Mouse (Mus musculus): ENCODE data around the gene Flnb.
A peak's percentile ranks its signal among the peaks of the same experiment; 100 is the strongest.

Gene Flnb

GRCm38 (mm10) chr14:7900481-7901049 is 82.8 kb downstream of the Flnb start:
- peak; percentile 34 for DNase-seq (ENCODE audit: low spot score)

GRCm38 (mm10) chr14:7901484-7902240 is 83.9 kb downstream of the Flnb start:
- no peak for DNase-seq (ENCODE audit: low spot score)

- DNase-seq (ENCODE audit: low spot score) = no peak
Observed at GRCm38 (mm10) chr14:7907058-7907457, 89.3 kb downstream of the Flnb start.

- no peak for DNase-seq (ENCODE audit: low spot score)
Observed at GRCm38 (mm10) chr14:7909472-7909871, 91.7 kb downstream of the Flnb start.

GRCm38 (mm10) chr14:7913842-7914241 is 96.1 kb downstream of the Flnb start:
- no peak for DNase-seq (ENCODE audit: low spot score)

- no peak for DNase-seq (ENCODE audit: low spot score)
Observed at GRCm38 (mm10) chr14:7914461-7914860, 96.7 kb downstream of the Flnb start.

- DNase-seq (ENCODE audit: low spot score) = no peak
Observed at GRCm38 (mm10) chr14:7918150-7918991, 100.6 kb downstream of the Flnb start.

GRCm38 (mm10) chr14:7919309-7919708 is 101.6 kb downstream of the Flnb start:
- DNase-seq (ENCODE audit: low spot score) = no peak

- DNase-seq (ENCODE audit: low spot score) = no peak
Observed at GRCm38 (mm10) chr14:7919921-7920320, 102.2 kb downstream of the Flnb start.

- no peak for DNase-seq (ENCODE audit: low spot score)
Observed at GRCm38 (mm10) chr14:7921459-7921858, 103.7 kb downstream of the Flnb start.

- no peak for DNase-seq (ENCODE audit: low spot score)
Observed at GRCm38 (mm10) chr14:7923635-7924034, 105.9 kb downstream of the Flnb start.

GRCm38 (mm10) chr14:7928362-7928761 is 110.6 kb downstream of the Flnb start:
- no peak for DNase-seq (ENCODE audit: low spot score)

- no peak for DNase-seq (ENCODE audit: low spot score)
Observed at GRCm38 (mm10) chr14:7929029-7929428, 111.3 kb downstream of the Flnb start.

GRCm38 (mm10) chr14:7932151-7932550 is 114.4 kb downstream of the Flnb start:
- no peak for DNase-seq (ENCODE audit: low spot score)

- no peak for DNase-seq (ENCODE audit: low spot score)
Observed at GRCm38 (mm10) chr14:7934166-7934565, 116.4 kb downstream of the Flnb start.

- no peak for DNase-seq (ENCODE audit: low spot score)
Observed at GRCm38 (mm10) chr14:7937052-7937630, 119.4 kb downstream of the Flnb start.

- no peak for DNase-seq (ENCODE audit: low spot score)
Observed at GRCm38 (mm10) chr14:7938809-7939784, 121.3 kb downstream of the Flnb start.

GRCm38 (mm10) chr14:7941413-7941812 is 123.7 kb downstream of the Flnb start:
- DNase-seq (ENCODE audit: low spot score) = no peak

- DNase-seq (ENCODE audit: low spot score) = peak; percentile 34
Observed at GRCm38 (mm10) chr14:7943101-7943800, 125.5 kb downstream of the Flnb start.

- DNase-seq (ENCODE audit: low spot score) = no peak
Observed at GRCm38 (mm10) chr14:7943801-7944135, 126.0 kb downstream of the Flnb start.

All from urinary bladder, postnatal 14 days (tissue).